Comparison of ENCODE assay signal across 13 mouse cellular contexts in the genomic region with DNA sequence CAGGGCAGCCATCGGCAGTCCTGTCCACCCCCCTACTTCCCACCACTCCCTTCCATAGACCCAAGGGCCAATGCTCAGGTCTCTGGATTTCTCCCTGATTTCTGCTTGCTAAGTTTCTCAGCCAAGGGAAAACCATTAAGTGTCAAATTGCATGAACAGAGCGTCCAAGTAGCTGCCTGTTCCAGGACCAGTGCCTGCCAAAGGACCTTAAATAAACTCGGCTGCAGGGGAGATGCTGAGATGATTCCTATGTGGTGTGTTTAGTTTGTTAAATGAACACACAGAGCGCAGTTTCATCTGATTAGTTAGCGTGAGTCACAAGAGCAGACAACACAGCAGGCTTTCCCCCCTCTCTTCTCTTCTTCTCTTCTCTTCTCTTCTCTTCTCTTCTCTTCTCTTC.
DNase-seq lines count a peak whose midpoint lies in the region; ATAC-seq and TF ChIP-seq lines count a peak whose summit lies in the region.
"Had no signal": no experiment of that assay in that cellular context is flagged by ENCODE, and none has a peak within 500 bp of the region (broad histone marks: within the 10 kb centered on the region; RNA-seq: fewer than 3 reads in every experiment).

No protein-coding gene starts in this region.

- intact Hi-C loops in heart, postnatal 10 days (cut with DNase I): loop anchor here (5.0 to 10.0 kb wide), 5 partner anchors 93 to 446 kb away; no protein-coding TSS in a partner anchor
- intact Hi-C loops in heart, adult 2 months (cut with DNase I): loop anchor here (10.0 kb wide), 2 partner anchors 166 to 716 kb away; no protein-coding TSS in a partner anchor

- no peak overlapping the region for H3K4me2 ChIP-seq in midbrain, postnatal 0 days (ENCODE audit: low read depth, low read length, poor library complexity, severe bottlenecking)
- no peak overlapping the region for H3K4me2 ChIP-seq in midbrain, embryonic 16.5 days (ENCODE audit: low read length)
- H3K4me2 ChIP-seq in embryonic facial prominence, embryonic 14.5 days (ENCODE audit: low read depth, low read length): no peak overlapping the region
- peak overlapping the region; percentile 64 for H3K4me2 ChIP-seq in myocyte (ENCODE audit: low read depth)
- H3K4me2 ChIP-seq: hindbrain, embryonic 13.5 days; liver, embryonic 13.5 days had no signal

- no peak overlapping the region for H3ac ChIP-seq in myocyte (ENCODE audit: control insufficient read depth, insufficient read length)

- no peak overlapping the region for H3K4me3 ChIP-seq in heart, adult 2 months
- no peak overlapping the region for H3K4me3 ChIP-seq in midbrain, postnatal 0 days (ENCODE audit: low read depth, low read length)
- H3K4me3 ChIP-seq in midbrain, embryonic 16.5 days (ENCODE audit: low read depth, low read length): no peak overlapping the region
- no peak overlapping the region for H3K4me3 ChIP-seq in embryonic facial prominence, embryonic 14.5 days (ENCODE audit: low read depth, low read length)
- no peak overlapping the region for H3K4me3 ChIP-seq in myocyte
- H3K4me3 ChIP-seq: hindbrain, embryonic 13.5 days; liver, embryonic 13.5 days had no signal

- TF ChIP-seq POLR2A in heart, adult 2 months (IDR thresholded peaks at IDR 0.05; ENCODE audit: insufficient read depth, low read depth, low read length): no peak
- TF ChIP-seq POLR2A in myocyte (IDR thresholded peaks at IDR 0.05; ENCODE audit: insufficient read length, low read depth): no peak

- no peak for TF ChIP-seq EP300 in heart, adult 2 months (IDR thresholded peaks at IDR 0.05; ENCODE audit: insufficient read depth, low read depth, low read length)

- no peak for ATAC-seq in midbrain, postnatal 0 days (ENCODE audit: low FRiP score)
- no peak for ATAC-seq in midbrain, embryonic 16.5 days
- 0 out of 2 replicates have a peak, but pooled peaks have one; percentile 27 for ATAC-seq in embryonic facial prominence, embryonic 14.5 days (ENCODE audit: low read depth)
- ATAC-seq in activated CD4-positive, CD25-positive, alpha-beta regulatory T cell, adult 4 months: no peak
- ATAC-seq: CD4-positive, CD25-positive, alpha-beta regulatory T cell, adult 4 months had no signal

- H3K4me1 ChIP-seq in heart, adult 2 months (ENCODE audit: control insufficient read depth, insufficient read depth, low read length): peaks cover 3% of the 10 kb centered on the region
- H3K4me1 ChIP-seq in midbrain, postnatal 0 days (ENCODE audit: insufficient read depth, low read length): no peaks in the 10 kb centered on the region; the same call in 1 of the 2 replicates
- H3K4me1 ChIP-seq in midbrain, embryonic 16.5 days (ENCODE audit: control insufficient read depth, insufficient read depth, low read length): peaks cover 6% of the 10 kb centered on the region
- H3K4me1 ChIP-seq in embryonic facial prominence, embryonic 14.5 days (ENCODE audit: control insufficient read depth, insufficient read depth, low read length): peaks cover 29% of the 10 kb centered on the region
- H3K4me1 ChIP-seq: liver, embryonic 13.5 days had no signal

- H3K9me3 ChIP-seq in midbrain, postnatal 0 days (ENCODE audit: low read length): no peaks in the 10 kb centered on the region
- H3K9me3 ChIP-seq in midbrain, embryonic 16.5 days (replicated peaks; ENCODE audit: control insufficient read depth, low read length, poor library complexity, severe bottlenecking): no peaks in the 10 kb centered on the region
- no peaks in the 10 kb centered on the region for H3K9me3 ChIP-seq in embryonic facial prominence, embryonic 14.5 days (ENCODE audit: control insufficient read depth, low read length)
- H3K9me3 ChIP-seq: hindbrain, embryonic 13.5 days; liver, embryonic 13.5 days had no signal

- 48% methylated on average over 5 of the region's 5 CpGs for WGBS in heart, adult 2 months
- 58% methylated on average over 5 of the region's 5 CpGs for WGBS in midbrain, postnatal 0 days
- WGBS in midbrain, embryonic 16.5 days: 57% methylated on average over 5 of the region's 5 CpGs
- WGBS in embryonic facial prominence, embryonic 14.5 days: 17% methylated on average over 5 of the region's 5 CpGs

- H3K27me3 ChIP-seq in heart, adult 2 months (ENCODE audit: control insufficient read depth, insufficient read depth, low read length): no peaks in the 10 kb centered on the region
- no peaks in the 10 kb centered on the region for H3K27me3 ChIP-seq in midbrain, postnatal 0 days (ENCODE audit: insufficient read depth, low read length)
- no peaks in the 10 kb centered on the region for H3K27me3 ChIP-seq in midbrain, embryonic 16.5 days (ENCODE audit: control insufficient read depth, insufficient read depth, low read depth, low read length)
- H3K27me3 ChIP-seq in embryonic facial prominence, embryonic 14.5 days (replicated peaks; ENCODE audit: control insufficient read depth, insufficient read depth, low read length): no peaks in the 10 kb centered on the region
- no peaks in the 10 kb centered on the region for H3K27me3 ChIP-seq in myocyte (ENCODE audit: control insufficient read depth, insufficient read depth, insufficient read length)
- H3K27me3 ChIP-seq: hindbrain, embryonic 13.5 days; liver, embryonic 13.5 days had no signal

- no peaks in the 10 kb centered on the region for H3K79me2 ChIP-seq in heart, adult 2 months (replicated peaks; ENCODE audit: control insufficient read depth, insufficient read depth, low read length)
- no peaks in the 10 kb centered on the region for H3K79me2 ChIP-seq in myocyte (ENCODE audit: control insufficient read depth, insufficient read depth)

- peak; percentile 26 to 36 for DNase-seq in heart, postnatal 10 days
- DNase-seq in heart, adult 2 months: no peak
- peak; percentile 22 for DNase-seq in midbrain, postnatal 0 days (ENCODE audit: low spot score)
- peak; percentile 88 for DNase-seq in embryonic facial prominence, embryonic 14.5 days (ENCODE audit: low spot score)
- DNase-seq in adrenal gland, adult 18-20 months (ENCODE audit: low spot score in 2 of 2): no peak
- DNase-seq: layer of hippocampus, adult 9-11 months; liver, embryonic 13.5 days; midbrain, embryonic 14.5 days had no signal

- no peaks in the 10 kb centered on the region for H3K36me3 ChIP-seq in heart, adult 2 months (ENCODE audit: control insufficient read depth, insufficient read depth, low read length)
- no peaks in the 10 kb centered on the region for H3K36me3 ChIP-seq in midbrain, postnatal 0 days (ENCODE audit: insufficient read depth, low read length)
- H3K36me3 ChIP-seq in midbrain, embryonic 16.5 days (ENCODE audit: control insufficient read depth, insufficient read depth, low read length): no peaks in the 10 kb centered on the region
- no peaks in the 10 kb centered on the region for H3K36me3 ChIP-seq in embryonic facial prominence, embryonic 14.5 days (ENCODE audit: control insufficient read depth, insufficient read depth, low read length)
- H3K36me3 ChIP-seq in myocyte (ENCODE audit: control insufficient read depth, insufficient read depth): no peaks in the 10 kb centered on the region
- H3K36me3 ChIP-seq: hindbrain, embryonic 13.5 days; liver, embryonic 13.5 days had no signal

- no peak for TF ChIP-seq CTCF in heart, adult 2 months (IDR thresholded peaks at IDR 0.05)
- no peak for TF ChIP-seq CTCF in midbrain, postnatal 0 days (IDR thresholded peaks at IDR 0.05)

- no peak overlapping the region for H3K27ac ChIP-seq in heart, adult 2 months
- H3K27ac ChIP-seq in midbrain, postnatal 0 days (ENCODE audit: low read depth, low read length): no peak overlapping the region
- H3K27ac ChIP-seq in midbrain, embryonic 16.5 days (ENCODE audit: low read length): no peak overlapping the region
- H3K27ac ChIP-seq in embryonic facial prominence, embryonic 14.5 days (replicated peaks; ENCODE audit: low read depth, low read length): no peak overlapping the region
- H3K27ac ChIP-seq: hindbrain, embryonic 13.5 days; liver, embryonic 13.5 days had no signal

- H3K9ac ChIP-seq in heart, adult 2 months (ENCODE audit: low read depth, low read length): no peak overlapping the region
- no peak overlapping the region for H3K9ac ChIP-seq in midbrain, postnatal 0 days (replicated peaks; ENCODE audit: low read length, poor library complexity, severe bottlenecking)
- H3K9ac ChIP-seq in midbrain, embryonic 16.5 days (ENCODE audit: low read depth, low read length): no peak overlapping the region
- no peak overlapping the region for H3K9ac ChIP-seq in embryonic facial prominence, embryonic 14.5 days (ENCODE audit: low read depth, low read length)
- H3K9ac ChIP-seq: hindbrain, embryonic 13.5 days; liver, embryonic 13.5 days had no signal

TF ChIP-seq in myocyte, 11 proteins besides CTCF, POLR2A, EP300 and RAD21:
- TF ChIP-seq SRF (IDR thresholded peaks at IDR 0.05; ENCODE audit: control insufficient read depth, insufficient read length, low read depth) (no peak), MAX (IDR thresholded peaks at IDR 0.05; ENCODE audit: low read depth) (no peak), TCF3 (IDR thresholded peaks at IDR 0.05; ENCODE audit: insufficient read length, low read depth) (no peak), MYOD1 (IDR thresholded peaks at IDR 0.05; ENCODE audit: control insufficient read depth in 1 of 3, insufficient read length in 2 of 3, low read depth in 2 of 3) (no peak), REST (IDR thresholded peaks at IDR 0.05; ENCODE audit: insufficient read depth, insufficient read length) (no peak), MYOG (IDR thresholded peaks at IDR 0.05; ENCODE audit: control insufficient read depth in 1 of 3, insufficient read depth in 1 of 3, insufficient read length in 2 of 3, low read depth in 2 of 3) (no peak), CEBPB (IDR thresholded peaks at IDR 0.05; ENCODE audit: insufficient read depth, poor library complexity, severe bottlenecking) (no peak)
TF ChIP-seq in myocyte: peak in this region for 0.

Comparison
In these comparisons a context has a peak if more than half of its experiments do, and no peak if none do; other contexts are left out.
1. DNase-seq: peak in heart, postnatal 10 days (2 of 2), midbrain, postnatal 0 days (single experiment) and embryonic facial prominence, embryonic 14.5 days (single experiment); none in heart, adult 2 months (0 of 2) and adrenal gland, adult 18-20 months (0 of 2).